Mouse (Mus musculus) heart, postnatal 0 days (tissue): ENCODE measurements around the gene Plcl1.

Source experiments
- CTCF ChIP-seq: IDR thresholded peaks from 2 replicates; pipeline ENCODE4 v1.5.1; 2016; ENCODE audit warnings: antibody characterized with exemption, control low read depth, low read depth
- EP300 ChIP-seq: IDR thresholded peaks from 2 replicates; pipeline ENCODE4 v1.6.1; 2016; ENCODE audit warnings: antibody characterized with exemption, low read depth

- TF ChIP-seq EP300, result no peak
- TF ChIP-seq CTCF, result no peak
Observed at GRCm38 (mm10) chr1:55682676-55683075, 277.0 kb downstream of the Plcl1 start.
